Mouse (Mus musculus) gastrocnemius, postnatal 4 days (tissue): ENCODE measurements around the gene Gm3646. TPM values are rescaled to one million over a fixed set of nuclear protein-coding genes. Genes with fewer than 3 reads are reported as not detected.

Experiments
- total RNA-seq, 2 experiments: library from RNA; stranded (reverse); gene quantifications; 2 replicates each; pipeline ENCODE4 v1.2.3; 2021

Gm3646 gene
- total RNA-seq, 2 experiments from 2014 or later = 1.7 TPM; not detected in 1

Other genes starting within 250 kb of the Gm3646 start
- 10 to 100 TPM; 12.6 to 14.2 TPM for gene Rnf149, start 227.9 kb downstream of the Gm3646 start, total RNA-seq
- gene Creg2, start 153.9 kb downstream of the Gm3646 start, total RNA-seq = under 1 TPM in 1 of 2 experiments, not detected in 1; 0.10 TPM
- gene Rfx8, start 84.3 kb downstream of the Gm3646 start, total RNA-seq = under 1 TPM in 1 of 2 experiments, not detected in 1; 0.41 TPM
- gene Map4k4, start 95.6 kb upstream of the Gm3646 start, total RNA-seq = 100 to 1,000 TPM; 156 to 168 TPM